Mouse (Mus musculus): ENCODE results near the gene Mta2. TPM values are rescaled to one million over a fixed set of nuclear protein-coding genes. Genes with fewer than 3 reads are reported as not detected.
"Not testable (repeated sequence)": the region's sequence is repeated elsewhere in the genome, so short reads cannot be mapped to it uniquely, and the experiment has no call there.

Mta2 gene
- polyA plus RNA-seq, 1 experiment from 2014 or later, result 83.6 TPM

- no peak for ATAC-seq (ENCODE audit: extremely low read depth, insufficient number of reproducible peaks, low FRiP score, low TSS enrichment)
- Histone ChIP-seq H3K9ac (peak overlapping the region; percentile 86; the same call in 1 of the 2 replicates), H3K4me3 (no peak overlapping the region), H3K36me3 (peaks cover 76% of the 10 kb centered on the region), H3K9me3 (no peaks in the 10 kb centered on the region), H3K4me1 (peaks cover 24% of the 10 kb centered on the region), H3K4me2 (no peak overlapping the region), H3K27me3 (replicated peaks) (no peaks in the 10 kb centered on the region), H3K27ac (replicated peaks) (peak overlapping the region; percentile 71; the same call in 1 of the 2 replicates)
- WGBS, result 83% methylated on average over 9 of the region's 9 CpGs
Measured at GRCm38 (mm10) chr19:8952241-8952640, 10.6 kb downstream of the Mta2 start.

GRCm38 (mm10) chr19:8953135-8954039 lies 11.7 kb downstream of the Mta2 start, which contains the start of gene Tut1:
TSS of gene Tut1 (plus strand) at chr19:8953847.
- peak; percentile 86 for ATAC-seq (ENCODE audit: extremely low read depth, insufficient number of reproducible peaks, low FRiP score, low TSS enrichment)
- peak within 1 kb of the TSS; percentile 85 for H3K4me2 ChIP-seq
- WGBS, result 1% methylated on average over 46 of the region's 46 CpGs
- no peaks in the 10 kb centered on the region for H3K27me3 ChIP-seq (replicated peaks)
- peak within 1 kb of the TSS; percentile 71 for H3K27ac ChIP-seq (replicated peaks)
- H3K9me3 ChIP-seq, result no peaks in the 10 kb centered on the region
- H3K36me3 ChIP-seq, result peaks cover 75% of the 10 kb centered on the region
- H3K4me3 ChIP-seq, result peak within 1 kb of the TSS; percentile 71
- peak within 1 kb of the TSS; percentile 86 for H3K9ac ChIP-seq
- H3K4me1 ChIP-seq, result peaks cover 24% of the 10 kb centered on the region

GRCm38 (mm10) chr19:8954171-8954570 lies 12.5 kb downstream of the Mta2 start:
- H3K9me3 ChIP-seq, result no peaks in the 10 kb centered on the region
- no peaks in the 10 kb centered on the region for H3K27me3 ChIP-seq (replicated peaks)
- WGBS, result 8% methylated on average over 9 of the region's 9 CpGs
- H3K4me3 ChIP-seq, result peak overlapping the region; percentile 71
- peaks cover 74% of the 10 kb centered on the region for H3K36me3 ChIP-seq
- peak overlapping the region; percentile 85 for H3K4me2 ChIP-seq
- ATAC-seq (ENCODE audit: extremely low read depth, insufficient number of reproducible peaks, low FRiP score, low TSS enrichment), result no peak
- H3K4me1 ChIP-seq, result peaks cover 24% of the 10 kb centered on the region
- H3K9ac ChIP-seq, result peak overlapping the region; percentile 86
- H3K27ac ChIP-seq (replicated peaks), result peak overlapping the region; percentile 71

GRCm38 (mm10) chr19:8962256-8962655 lies 20.6 kb downstream of the Mta2 start:
- no peak overlapping the region for H3K9ac ChIP-seq
- H3K4me1 ChIP-seq, result peaks cover 12% of the 10 kb centered on the region
- peaks cover 84% of the 10 kb centered on the region for H3K36me3 ChIP-seq
- no peak overlapping the region for H3K4me2 ChIP-seq
- no peak overlapping the region for H3K27ac ChIP-seq (replicated peaks)
- no peaks in the 10 kb centered on the region for H3K27me3 ChIP-seq (replicated peaks)
- H3K9me3 ChIP-seq, result no peaks in the 10 kb centered on the region
- WGBS, result 83% methylated on average over 2 of the region's 2 CpGs
- ATAC-seq (ENCODE audit: extremely low read depth, insufficient number of reproducible peaks, low FRiP score, low TSS enrichment), result no peak
- no peak overlapping the region for H3K4me3 ChIP-seq

- H3K4me3 ChIP-seq, result no peak overlapping the region
- H3K4me2 ChIP-seq, result peak overlapping the region; percentile 82
- 84% methylated on average over 11 of the region's 11 CpGs for WGBS
- no peaks in the 10 kb centered on the region for H3K27me3 ChIP-seq (replicated peaks)
- peaks cover 30% of the 10 kb centered on the region for H3K4me1 ChIP-seq
- no peak for ATAC-seq (ENCODE audit: extremely low read depth, insufficient number of reproducible peaks, low FRiP score, low TSS enrichment)
- H3K9me3 ChIP-seq, result no peaks in the 10 kb centered on the region
- H3K27ac ChIP-seq (replicated peaks), result peak overlapping the region; percentile 96; the same call in 1 of the 2 replicates
- H3K9ac ChIP-seq, result peak overlapping the region; percentile 90
- peaks cover 75% of the 10 kb centered on the region for H3K36me3 ChIP-seq
Measured at GRCm38 (mm10) chr19:8965075-8965474, 23.4 kb downstream of the Mta2 start.

GRCm38 (mm10) chr19:8965771-8966170 lies 24.1 kb downstream of the Mta2 start:
- Histone ChIP-seq H3K4me3 (peak overlapping the region; percentile 76), H3K4me1 (peaks cover 30% of the 10 kb centered on the region), H3K36me3 (peaks cover 75% of the 10 kb centered on the region), H3K9ac (peak overlapping the region; percentile 90), H3K27ac (replicated peaks) (peak overlapping the region; percentile 96), H3K9me3 (no peaks in the 10 kb centered on the region), H3K4me2 (peak overlapping the region; percentile 82), H3K27me3 (replicated peaks) (no peaks in the 10 kb centered on the region)
- 66% methylated on average over 8 of the region's 8 CpGs for WGBS
- no peak for ATAC-seq (ENCODE audit: extremely low read depth, insufficient number of reproducible peaks, low FRiP score, low TSS enrichment)

GRCm38 (mm10) chr19:8966198-8966589 lies 24.5 kb downstream of the Mta2 start:
- Histone ChIP-seq H3K9me3 (no peaks in the 10 kb centered on the region), H3K4me1 (peaks cover 30% of the 10 kb centered on the region), H3K9ac (peak overlapping the region; percentile 90), H3K4me2 (peak overlapping the region; percentile 82), H3K36me3 (peaks cover 75% of the 10 kb centered on the region), H3K27ac (replicated peaks) (peak overlapping the region; percentile 96), H3K4me3 (peak overlapping the region; percentile 76), H3K27me3 (replicated peaks) (no peaks in the 10 kb centered on the region)
- no peak for ATAC-seq (ENCODE audit: extremely low read depth, insufficient number of reproducible peaks, low FRiP score, low TSS enrichment)
- WGBS, result 34% methylated on average over 5 of the region's 5 CpGs

GRCm38 (mm10) chr19:8966590-8967372 lies 25.1 kb downstream of the Mta2 start, which contains the start of gene Eef1g:
TSS of gene Eef1g (plus strand) at chr19:8967041.
- H3K4me1 ChIP-seq, result peaks cover 30% of the 10 kb centered on the region
- peak within 1 kb of the TSS; percentile 95 for H3K9ac ChIP-seq
- no peaks in the 10 kb centered on the region for H3K27me3 ChIP-seq (replicated peaks)
- H3K36me3 ChIP-seq, result peaks cover 75% of the 10 kb centered on the region
- peak within 1 kb of the TSS; percentile 94 for H3K4me2 ChIP-seq
- ATAC-seq (ENCODE audit: extremely low read depth, insufficient number of reproducible peaks, low FRiP score, low TSS enrichment), result peak; percentile 100
- peak within 1 kb of the TSS; percentile 96 for H3K27ac ChIP-seq (replicated peaks)
- WGBS, result under 1% methylated on average over 52 of the region's 52 CpGs
- H3K9me3 ChIP-seq, result no peaks in the 10 kb centered on the region
- H3K4me3 ChIP-seq, result peak within 1 kb of the TSS; percentile 76

- Histone ChIP-seq H3K36me3 (peaks cover 75% of the 10 kb centered on the region), H3K9ac (peak overlapping the region; percentile 95), H3K27ac (replicated peaks) (peak overlapping the region; percentile 81), H3K4me2 (peak overlapping the region; percentile 94), H3K4me1 (peaks cover 30% of the 10 kb centered on the region), H3K4me3 (peak overlapping the region; percentile 76), H3K9me3 (no peaks in the 10 kb centered on the region), H3K27me3 (replicated peaks) (no peaks in the 10 kb centered on the region)
- no peak for ATAC-seq (ENCODE audit: extremely low read depth, insufficient number of reproducible peaks, low FRiP score, low TSS enrichment)
- WGBS, result under 1% methylated on average over 8 of the region's 8 CpGs
Measured at GRCm38 (mm10) chr19:8967373-8967743, 25.7 kb downstream of the Mta2 start.

GRCm38 (mm10) chr19:8967893-8968292 lies 26.2 kb downstream of the Mta2 start:
- H3K4me2 ChIP-seq, result peak overlapping the region; percentile 94
- ATAC-seq (ENCODE audit: extremely low read depth, insufficient number of reproducible peaks, low FRiP score, low TSS enrichment), result no peak

GRCm38 (mm10) chr19:8972491-8972890 lies 30.8 kb downstream of the Mta2 start:
- peaks cover 30% of the 10 kb centered on the region for H3K4me1 ChIP-seq
- H3K9ac ChIP-seq; H3K4me2 ChIP-seq; ATAC-seq (ENCODE audit: extremely low read depth, insufficient number of reproducible peaks, low FRiP score, low TSS enrichment); H3K4me3 ChIP-seq; H3K27ac ChIP-seq (replicated peaks); H3K9me3 ChIP-seq; H3K27me3 ChIP-seq (replicated peaks): not testable (repeated sequence)
- WGBS, result 89% methylated on average over 8 of the region's 8 CpGs
- peaks cover 91% of the 10 kb centered on the region for H3K36me3 ChIP-seq

More at GRCm38 (mm10) chr19:8967893-8968292, 26.2 kb downstream of the Mta2 start:
- no peaks in the 10 kb centered on the region for H3K27me3 ChIP-seq (replicated peaks)
- H3K27ac ChIP-seq (replicated peaks), result peak overlapping the region; percentile 81
- no peaks in the 10 kb centered on the region for H3K9me3 ChIP-seq
- peaks cover 75% of the 10 kb centered on the region for H3K36me3 ChIP-seq
- WGBS, result 1% methylated on average over 9 of the region's 9 CpGs
- H3K9ac ChIP-seq, result peak overlapping the region; percentile 95
- peak overlapping the region; percentile 76 for H3K4me3 ChIP-seq
- peaks cover 30% of the 10 kb centered on the region for H3K4me1 ChIP-seq
